Mouse (Mus musculus) brain, embryonic 14.5 days (tissue): ENCODE measurements around the gene Fuz. TPM values are rescaled to one million over a fixed set of nuclear protein-coding genes. Genes with fewer than 3 reads are reported as not detected.
"Not testable (repeated sequence)": the region's sequence is repeated elsewhere in the genome, so short reads cannot be mapped to it uniquely, and the experiment has no call there.

Source experiments
- DNase-seq: peaks from one replicate; pipeline ENCODE4 v3.0.0-alpha.2; 2011; ENCODE audit warnings: low read depth
- CTCF ChIP-seq: fragments of 200-500 bp; IDR thresholded peaks from 2 replicates; pipeline ENCODE4 v1.5.1; 2012; ENCODE audit warnings: inconsistent platforms, mild to moderate bottlenecking, moderate library complexity, borderline replicate concordance; ENCODE audit not compliant: insufficient read depth, insufficient read length; ENCODE audit errors: extremely low read depth
- POLR2A ChIP-seq: fragments of 200-500 bp; IDR thresholded peaks from 2 replicates; pipeline ENCODE4 v1.6.1; 2012; ENCODE audit warnings: mild to moderate bottlenecking, inconsistent platforms, borderline replicate concordance; ENCODE audit not compliant: poor library complexity, insufficient read depth, insufficient read length, severe bottlenecking; ENCODE audit errors: extremely low read depth
- polyA plus RNA-seq: library from polyadenylated mRNA; depleted of rRNA; stranded (reverse); fragments of >200 nt; gene quantifications from 2 replicates; pipeline ENCODE4 v1.2.3, GENCODE M21; 2012

The Fuz gene
- polyA plus RNA-seq, 1 experiment = 29.7 TPM

DNA sequence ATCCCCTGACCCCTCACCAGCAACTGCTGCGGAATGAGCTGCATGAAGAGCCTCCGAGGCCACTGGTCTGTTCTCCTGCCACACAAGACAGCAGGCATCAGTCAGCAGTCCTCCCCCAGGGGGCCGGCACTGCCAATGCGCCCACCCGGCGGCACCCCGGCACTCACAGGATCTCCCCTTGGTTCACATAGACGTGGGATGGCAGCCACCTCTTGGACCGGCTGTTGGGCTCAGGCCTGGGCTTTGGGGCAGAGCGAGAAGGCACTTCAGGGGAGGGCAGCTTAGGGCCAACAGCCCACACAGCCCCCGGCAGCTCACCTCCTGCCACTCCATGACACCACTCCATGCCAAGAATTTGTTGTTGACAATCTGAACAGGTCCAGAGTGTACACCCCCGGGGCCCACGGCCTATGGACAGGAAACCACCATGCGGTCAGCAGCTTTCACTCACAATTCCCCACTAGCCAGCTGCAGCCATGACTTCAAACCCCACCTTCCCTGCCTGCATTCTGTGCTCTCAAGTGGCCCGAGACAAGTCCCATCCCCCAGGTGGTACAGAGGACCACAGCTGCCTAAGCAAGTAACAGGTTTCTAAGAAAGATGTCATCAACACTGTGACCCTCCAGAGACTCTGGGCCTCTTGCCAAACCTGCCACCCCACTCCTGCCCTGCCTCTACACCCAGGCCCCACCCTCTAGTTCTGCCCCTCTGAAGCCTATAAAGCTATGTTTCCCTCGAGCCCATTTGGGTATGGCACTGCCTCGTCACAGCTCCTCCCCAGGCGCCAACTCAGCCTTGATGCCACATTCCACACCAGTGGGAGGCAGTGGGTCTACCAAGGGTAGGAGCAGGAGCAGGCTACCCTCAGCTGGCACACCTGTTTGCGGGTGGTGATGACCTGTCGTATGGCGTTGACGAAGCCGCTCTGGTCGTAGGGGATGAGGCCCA, 31.0 kb upstream of the Fuz start:
- no peak for DNase-seq
- no peak for TF ChIP-seq CTCF
- TF ChIP-seq POLR2A = no peak

GRCm38 (mm10) chr7:44866276-44867009, 29.4 kb upstream of the Fuz start:
- peak; percentile 73 for DNase-seq
- no peak for TF ChIP-seq CTCF

- TF ChIP-seq POLR2A (no peak), CTCF (no peak)
- no peak for DNase-seq
Measured at GRCm38 (mm10) chr7:44867010-44867702, 28.7 kb upstream of the Fuz start.

DNA sequence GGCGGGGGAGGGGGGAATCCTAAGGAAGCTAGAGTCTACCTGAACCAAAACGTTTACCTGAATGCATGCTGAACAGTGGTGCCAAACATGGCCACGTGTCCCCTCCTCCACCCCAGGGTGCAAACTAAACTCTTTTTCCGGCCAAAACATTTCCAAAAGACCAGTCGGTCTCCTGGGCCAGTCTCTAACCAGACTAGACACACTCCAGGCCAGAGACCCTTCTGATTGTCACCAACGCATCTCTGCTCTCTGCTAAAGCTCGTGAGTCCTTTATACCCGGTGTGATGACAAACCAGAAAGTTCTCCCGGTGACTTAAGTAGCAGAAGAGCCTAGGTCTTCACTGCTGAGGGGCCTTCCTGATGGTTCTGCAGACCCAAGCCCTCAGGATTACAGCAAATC, 28.1 kb upstream of the Fuz start:
- TF ChIP-seq POLR2A (no peak), CTCF (no peak)
- no peak for DNase-seq

DNA sequence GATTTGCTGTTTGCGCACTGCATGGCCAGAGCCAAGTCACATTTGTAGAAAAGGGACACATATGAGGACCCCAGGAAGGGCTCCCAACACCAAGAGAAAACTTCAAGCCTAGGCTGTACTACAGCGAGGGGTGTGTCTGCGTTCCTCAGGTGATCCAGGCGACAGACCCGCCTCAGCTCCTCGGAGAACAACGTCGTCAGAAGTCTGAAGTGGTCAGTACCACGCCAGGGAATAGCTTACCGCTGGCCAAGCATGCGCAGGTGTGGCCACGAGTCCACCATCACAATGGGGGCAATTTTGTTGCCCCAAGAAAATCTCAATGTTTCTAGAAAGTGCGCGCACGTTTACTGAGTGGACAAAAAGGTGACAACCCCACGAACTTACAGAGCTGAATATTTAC, 27.4 kb upstream of the Fuz start:
- DNase-seq = no peak

GRCm38 (mm10) chr7:44868919-44869696, 26.8 kb upstream of the Fuz start:
- peak; percentile 82 for DNase-seq
- TF ChIP-seq CTCF (no peak), POLR2A (peak; percentile 95)

More for the DNA sequence above, 27.4 kb upstream of the Fuz start:
- TF ChIP-seq CTCF (no peak), POLR2A (no peak)

DNA sequence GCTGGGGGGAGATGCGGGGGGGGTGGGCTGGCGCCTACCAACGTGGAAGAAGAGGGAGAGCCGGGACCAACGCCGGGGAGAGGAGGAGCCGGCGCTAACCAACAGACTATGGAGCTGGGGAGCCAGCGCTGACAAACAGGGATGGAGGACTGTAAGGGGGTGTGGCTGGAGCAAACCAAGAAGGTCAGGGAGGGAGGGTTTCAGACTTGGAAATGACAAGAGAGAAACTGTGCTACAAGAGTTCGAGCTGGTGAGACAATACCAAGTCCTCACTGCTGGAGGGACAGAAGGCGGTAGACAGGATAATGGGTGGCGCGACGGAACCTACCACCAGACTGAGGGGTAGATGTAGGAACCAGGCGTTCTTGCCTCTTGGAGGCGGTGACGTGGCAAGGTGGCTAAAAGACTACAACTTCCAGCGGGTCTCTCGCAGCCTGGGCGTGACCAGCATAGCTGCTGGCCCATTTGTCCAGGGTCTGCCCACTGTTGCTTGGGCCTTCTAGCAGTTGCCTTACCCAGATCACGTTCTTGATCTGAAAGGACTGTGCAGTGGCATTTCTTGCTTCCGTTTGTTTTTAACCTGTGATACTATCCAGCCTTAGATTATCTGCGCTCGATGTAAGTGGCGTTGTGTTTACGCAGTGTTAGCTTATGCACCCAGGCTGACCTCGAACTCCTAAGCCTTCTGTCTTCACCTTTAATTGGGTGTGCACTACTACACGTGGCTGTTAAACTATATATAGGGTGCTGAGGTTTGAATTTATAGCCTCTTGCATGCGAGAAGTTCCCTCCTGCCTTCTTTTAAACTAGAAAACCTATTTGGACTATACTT, 26.0 kb upstream of the Fuz start, which contains the start of gene Ptov1:
TSS of gene Ptov1 (minus strand) at position 92 of the 832 bp plus-strand sequence.
- TF ChIP-seq CTCF (0 out of 2 replicates have a peak, but pooled peaks have one; percentile 5), POLR2A (peak; percentile 3; the same call in 1 of the 2 replicates)
- peak; percentile 100 for DNase-seq

- DNase-seq = no peak
- TF ChIP-seq POLR2A (no peak), CTCF (no peak)
Measured at GRCm38 (mm10) chr7:44870614-44871013, 25.3 kb upstream of the Fuz start.

GRCm38 (mm10) chr7:44871181-44871580, 24.7 kb upstream of the Fuz start:
- no peak for DNase-seq

GRCm38 (mm10) chr7:44871774-44872173, 24.1 kb upstream of the Fuz start:
- DNase-seq = not testable (repeated sequence)

More at GRCm38 (mm10) chr7:44871181-44871580, 24.7 kb upstream of the Fuz start:
- TF ChIP-seq CTCF (no peak), POLR2A (no peak)
